Mouse (Mus musculus) hindbrain, embryonic 13.5 days (tissue): ENCODE data around the gene Irf2. TPM values are rescaled to one million over a fixed set of nuclear protein-coding genes. Genes with fewer than 3 reads are reported as not detected.

Experiments
- ATAC-seq: fragments of 200-750 bp; cut with Nextera tagmentation; 2 replicates; pipeline ENCODE4 v1.8.0; 2017; ENCODE audit warnings: moderate TSS enrichment; ENCODE audit not compliant: low FRiP score
- H3K27ac ChIP-seq: fragments of 300-500 bp; sonication (generic); 2 replicates; pipeline ENCODE4 v1.5.1; 2015; ENCODE audit warnings: inconsistent platforms, mild to moderate bottlenecking, moderate library complexity
- H3K27me3 ChIP-seq: fragments of 300-500 bp; sonication (generic); 2 replicates; pipeline ENCODE4 v1.6.1; 2015; ENCODE audit warnings: mild to moderate bottlenecking, inconsistent platforms
- H3K36me3 ChIP-seq: fragments of 300-500 bp; sonication (generic); 2 replicates; pipeline ENCODE4 v1.6.1; 2015; ENCODE audit warnings: mild to moderate bottlenecking, inconsistent platforms
- H3K4me1 ChIP-seq: fragments of 300-500 bp; sonication (generic); replicated peaks from 2 replicates; pipeline ENCODE4 v1.6.1; 2015; ENCODE audit warnings: inconsistent platforms
- H3K4me2 ChIP-seq: fragments of 300-500 bp; sonication (generic); 2 replicates; pipeline ENCODE4 v1.6.1; 2015; ENCODE audit warnings: inconsistent platforms, mild to moderate bottlenecking, moderate library complexity
- H3K4me3 ChIP-seq: fragments of 300-500 bp; sonication (generic); 2 replicates; pipeline ENCODE4 v1.5.1; 2015; ENCODE audit warnings: mild to moderate bottlenecking, inconsistent platforms
- H3K9ac ChIP-seq: fragments of 300-500 bp; sonication (generic); 2 replicates; pipeline ENCODE4 v1.6.1; 2015; ENCODE audit warnings: mild to moderate bottlenecking, inconsistent platforms
- H3K9me3 ChIP-seq: fragments of 300-500 bp; sonication (generic); 2 replicates; pipeline ENCODE4 v1.6.1; 2016; ENCODE audit warnings: inconsistent platforms
- WGBS: fragments of 180-500 bp; shearing (Covaris S2); methylation state at CpG from one replicate; pipeline ENCODE4 v1.1.7; 2015; 5-methylcytosine and 5-hydroxymethylcytosine counted together
- polyA plus RNA-seq: library from polyadenylated mRNA; unstranded; fragments of >200 nt; fragmentation: Nextera tagmentation; extraction: Ambion mirVana; gene quantifications from 2 replicates; pipeline ENCODE4 v1.2.1, GENCODE M21; 2015

Gene Irf2
- polyA plus RNA-seq, 1 experiment from 2014 or later = 9.3 TPM

- Histone ChIP-seq H3K4me2 (no peak overlapping the region), H3K4me1 (no peaks in the 10 kb centered on the region), H3K27ac (no peak overlapping the region), H3K36me3 (no peaks in the 10 kb centered on the region), H3K9me3 (no peaks in the 10 kb centered on the region), H3K4me3 (no peak overlapping the region), H3K27me3 (no peaks in the 10 kb centered on the region), H3K9ac (no peak overlapping the region)
- no peak for ATAC-seq
- 92% methylated on average over 5 of the region's 5 CpGs for WGBS
These were observed 49.8 kb downstream of the Irf2 start for GRCm38 (mm10) chr8:46789091-46789881.

DNA sequence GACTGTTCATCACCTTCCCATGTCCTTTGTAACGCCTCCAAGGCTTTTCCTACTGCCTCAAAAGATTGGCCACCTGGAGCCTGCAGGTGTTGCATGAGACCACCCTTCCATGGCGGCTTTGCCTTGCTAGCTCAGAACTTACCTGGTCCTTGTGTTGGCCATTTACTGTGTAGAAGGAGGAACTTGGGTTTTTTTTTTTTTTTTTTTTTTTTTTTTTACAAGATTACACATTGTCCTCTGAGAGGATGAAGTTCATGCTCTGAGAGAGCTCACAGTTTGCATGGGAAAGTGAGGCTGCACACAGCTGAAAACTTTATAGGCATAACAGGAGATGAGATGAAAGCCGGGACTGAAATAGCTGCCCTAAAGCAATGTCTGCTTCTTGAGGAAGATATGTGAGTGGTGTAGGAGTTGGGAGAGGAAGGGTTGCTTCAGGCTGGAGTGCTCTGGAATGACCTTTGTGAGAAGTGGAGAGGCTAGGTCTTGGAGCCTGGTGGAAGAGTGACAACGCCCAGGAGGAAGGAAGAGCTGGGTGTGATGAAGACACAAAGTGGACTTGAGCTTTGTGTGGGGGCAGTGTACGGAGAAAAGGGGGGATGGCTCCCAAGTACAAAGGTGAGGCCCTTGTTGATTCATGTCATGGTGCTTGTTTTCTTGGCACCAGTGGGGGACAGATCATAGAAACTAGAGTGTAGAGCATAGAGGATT lies 52.3 kb downstream of the Irf2 start:
- no peak for ATAC-seq
- Histone ChIP-seq H3K4me3 (no peak overlapping the region), H3K27me3 (no peaks in the 10 kb centered on the region), H3K27ac (no peak overlapping the region), H3K4me2 (no peak overlapping the region), H3K9ac (no peak overlapping the region), H3K9me3 (no peaks in the 10 kb centered on the region), H3K36me3 (no peaks in the 10 kb centered on the region), H3K4me1 (no peaks in the 10 kb centered on the region)
- 91% methylated on average over 5 of the region's 5 CpGs for WGBS

GRCm38 (mm10) chr8:46792653-46793052 lies 53.1 kb downstream of the Irf2 start:
- no peak overlapping the region for H3K27ac ChIP-seq
- H3K4me3 ChIP-seq = no peak overlapping the region
- no peak for ATAC-seq
- no peaks in the 10 kb centered on the region for H3K27me3 ChIP-seq
- H3K4me1 ChIP-seq = no peaks in the 10 kb centered on the region
- no peak overlapping the region for H3K9ac ChIP-seq
- H3K36me3 ChIP-seq = 0 out of 2 replicates have a peak, but pooled peaks cover 5% of the 10 kb centered on the region
- WGBS = 82% methylated on average over 2 of the region's 2 CpGs
- H3K9me3 ChIP-seq = no peaks in the 10 kb centered on the region
- no peak overlapping the region for H3K4me2 ChIP-seq

GRCm38 (mm10) chr8:46793248-46793647 lies 53.7 kb downstream of the Irf2 start:
- Histone ChIP-seq H3K27ac (no peak overlapping the region), H3K36me3 (0 out of 2 replicates have a peak, but pooled peaks cover 6% of the 10 kb centered on the region), H3K9ac (no peak overlapping the region), H3K27me3 (no peaks in the 10 kb centered on the region), H3K4me2 (no peak overlapping the region), H3K4me1 (no peaks in the 10 kb centered on the region), H3K4me3 (no peak overlapping the region), H3K9me3 (no peaks in the 10 kb centered on the region)
- 95% methylated on average over 14 of the region's 14 CpGs for WGBS
- no peak for ATAC-seq

DNA sequence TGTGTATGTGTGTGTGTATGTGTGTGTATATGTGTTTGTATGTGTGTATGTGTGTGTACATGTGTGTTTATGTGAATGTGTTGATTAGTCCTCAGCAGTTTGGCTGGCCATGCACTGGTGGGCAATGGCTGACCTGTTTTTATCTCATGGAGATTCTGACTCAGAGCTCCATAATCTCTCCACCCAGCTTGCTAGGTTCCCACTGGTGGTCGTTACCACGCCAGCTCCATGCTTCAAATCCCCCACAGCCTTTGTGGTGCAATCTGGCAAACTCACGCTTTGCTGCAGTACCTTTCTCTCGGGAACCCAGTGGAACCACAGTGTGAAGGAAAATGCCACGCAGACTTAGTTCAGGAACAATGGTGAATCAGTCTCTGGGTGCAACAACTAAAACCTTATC lies 54.8 kb downstream of the Irf2 start:
- Histone ChIP-seq H3K27ac (no peak overlapping the region), H3K4me1 (no peaks in the 10 kb centered on the region), H3K27me3 (no peaks in the 10 kb centered on the region), H3K36me3 (0 out of 2 replicates have a peak, but pooled peaks cover 9% of the 10 kb centered on the region), H3K9ac (no peak overlapping the region), H3K4me2 (no peak overlapping the region), H3K4me3 (no peak overlapping the region), H3K9me3 (no peaks in the 10 kb centered on the region)
- WGBS = 91% methylated on average over 5 of the region's 5 CpGs
- ATAC-seq = no peak

DNA sequence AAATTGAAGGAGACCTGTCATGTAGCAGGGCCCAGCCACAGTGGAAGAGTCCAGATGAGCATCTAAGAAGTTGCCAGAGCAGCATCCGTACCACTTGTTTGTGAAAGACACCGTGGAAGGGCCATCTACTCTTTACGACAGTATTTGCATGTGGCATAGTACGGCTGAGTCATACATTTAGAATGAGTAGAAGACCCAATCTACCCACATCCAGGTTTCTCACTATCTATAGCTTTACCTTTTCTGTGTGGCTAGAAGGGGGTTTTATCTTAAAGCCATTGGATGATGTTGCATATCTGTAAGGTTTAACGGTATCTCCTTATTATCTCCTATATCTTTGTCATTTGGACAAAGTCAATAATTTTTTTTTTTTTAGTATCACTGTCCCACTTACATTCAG lies 59.7 kb downstream of the Irf2 start:
- H3K4me1 ChIP-seq = no peaks in the 10 kb centered on the region
- no peak overlapping the region for H3K9ac ChIP-seq
- 97% methylated on average over 5 of the region's 5 CpGs for WGBS
- ATAC-seq = no peak
- no peaks in the 10 kb centered on the region for H3K27me3 ChIP-seq
- no peak overlapping the region for H3K4me3 ChIP-seq
- H3K9me3 ChIP-seq = no peaks in the 10 kb centered on the region
- no peak overlapping the region for H3K4me2 ChIP-seq
- no peak overlapping the region for H3K27ac ChIP-seq
- 0 out of 2 replicates have a peak, but pooled peaks cover 9% of the 10 kb centered on the region for H3K36me3 ChIP-seq

- Histone ChIP-seq H3K36me3 (0 out of 2 replicates have a peak, but pooled peaks cover 9% of the 10 kb centered on the region), H3K4me3 (no peak overlapping the region), H3K4me2 (no peak overlapping the region), H3K9ac (no peak overlapping the region), H3K9me3 (no peaks in the 10 kb centered on the region), H3K27me3 (no peaks in the 10 kb centered on the region), H3K27ac (no peak overlapping the region), H3K4me1 (no peaks in the 10 kb centered on the region)
- WGBS = 78% methylated on average over 2 of the region's 2 CpGs
- ATAC-seq = no peak
These were observed 60.2 kb downstream of the Irf2 start for GRCm38 (mm10) chr8:46799706-46800105.

DNA sequence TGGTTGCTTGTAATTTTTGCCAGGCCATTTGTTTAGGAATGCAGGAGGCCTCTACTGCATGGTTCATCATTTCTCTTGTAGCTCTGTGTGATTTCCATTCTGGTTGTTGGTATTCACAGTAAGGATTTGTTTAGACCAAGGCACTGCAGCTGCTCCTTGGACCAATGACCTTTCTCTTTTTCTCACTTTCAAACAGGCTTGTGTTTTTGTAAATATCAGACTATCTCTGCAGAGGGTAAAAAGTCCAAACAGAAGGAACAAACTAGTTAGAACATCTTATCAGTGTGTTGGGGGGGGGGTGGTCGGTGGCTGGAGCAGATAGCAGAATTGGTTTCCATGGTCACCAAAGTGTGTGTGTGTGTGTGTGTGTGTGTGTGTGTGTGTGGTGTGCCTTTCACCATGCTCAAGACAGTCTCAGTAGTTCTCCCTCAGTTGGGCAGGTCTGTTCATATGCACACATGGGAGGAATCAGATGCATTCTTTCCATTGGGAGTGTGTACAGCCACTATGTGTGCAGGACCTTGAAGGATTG lies 61.7 kb downstream of the Irf2 start:
- 55% methylated on average over 1 of the region's 1 CpGs for WGBS
- no peak overlapping the region for H3K27ac ChIP-seq
- no peak overlapping the region for H3K9ac ChIP-seq
- no peak overlapping the region for H3K4me2 ChIP-seq
- peaks cover 13% of the 10 kb centered on the region for H3K36me3 ChIP-seq
- no peaks in the 10 kb centered on the region for H3K27me3 ChIP-seq
- no peak for ATAC-seq
- H3K9me3 ChIP-seq = no peaks in the 10 kb centered on the region
- H3K4me3 ChIP-seq = no peak overlapping the region
- no peaks in the 10 kb centered on the region for H3K4me1 ChIP-seq

DNA sequence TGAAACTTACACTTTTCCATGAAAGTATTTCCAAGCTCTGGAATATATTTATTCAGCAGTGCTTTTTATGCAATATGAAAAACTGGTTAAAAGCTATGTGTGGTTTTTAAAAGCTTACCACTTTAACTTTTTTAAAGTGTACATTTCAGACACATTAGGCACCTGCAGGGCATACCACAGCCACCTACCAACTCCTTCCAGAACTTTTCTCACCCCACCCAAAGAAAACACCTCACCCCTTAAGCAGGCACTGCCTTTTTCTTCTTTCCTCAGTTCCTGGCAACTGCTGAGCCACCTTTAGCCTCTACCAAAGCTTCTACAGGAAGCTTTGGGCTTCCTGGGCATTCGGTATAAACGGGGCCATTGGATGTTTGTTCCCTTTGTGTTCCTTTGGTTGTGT lies 62.5 kb downstream of the Irf2 start:
- Histone ChIP-seq H3K36me3 (peaks cover 21% of the 10 kb centered on the region), H3K27ac (no peak overlapping the region), H3K4me2 (no peak overlapping the region), H3K4me1 (no peaks in the 10 kb centered on the region), H3K4me3 (no peak overlapping the region), H3K9me3 (no peaks in the 10 kb centered on the region), H3K27me3 (no peaks in the 10 kb centered on the region), H3K9ac (no peak overlapping the region)
- ATAC-seq = no peak
- WGBS = 81% methylated on average over 2 of the region's 2 CpGs

GRCm38 (mm10) chr8:46804721-46805120 lies 65.2 kb downstream of the Irf2 start:
- no peaks in the 10 kb centered on the region for H3K27me3 ChIP-seq
- ATAC-seq = no peak
- H3K9ac ChIP-seq = no peak overlapping the region
- no peak overlapping the region for H3K27ac ChIP-seq
- H3K4me1 ChIP-seq = no peaks in the 10 kb centered on the region
- WGBS = 88% methylated on average over 5 of the region's 5 CpGs
- no peaks in the 10 kb centered on the region for H3K9me3 ChIP-seq
- no peak overlapping the region for H3K4me2 ChIP-seq
- no peak overlapping the region for H3K4me3 ChIP-seq
- H3K36me3 ChIP-seq = peaks cover 30% of the 10 kb centered on the region

DNA sequence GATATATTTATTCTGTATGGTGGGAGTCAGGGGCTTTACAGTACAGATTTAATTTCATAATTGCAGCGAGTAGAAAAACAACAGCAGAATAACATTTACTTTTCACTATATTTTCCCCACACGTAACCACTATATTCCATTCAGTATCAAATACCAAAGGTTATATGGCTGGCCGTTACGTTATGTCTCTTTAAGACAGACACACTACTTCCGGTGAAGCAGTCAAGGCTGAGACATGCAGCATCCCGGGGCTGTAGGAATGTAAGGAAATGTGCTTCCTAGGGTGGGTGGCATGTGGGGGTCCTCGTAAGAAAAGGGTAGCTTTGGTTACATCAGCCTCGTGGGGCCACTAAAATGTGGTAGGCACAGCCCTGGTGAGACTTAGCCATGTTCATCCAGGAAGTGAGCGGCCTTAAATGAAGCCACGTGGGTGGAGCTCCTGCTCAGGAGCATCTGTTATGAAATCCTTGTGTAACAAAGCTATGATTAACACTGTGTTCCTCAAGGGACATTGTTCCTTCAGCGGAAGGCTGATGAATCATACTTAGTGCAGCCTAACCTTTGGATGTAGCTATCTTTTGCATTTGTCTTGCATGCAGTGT lies 71.6 kb downstream of the Irf2 start:
- Histone ChIP-seq H3K27ac (no peak overlapping the region), H3K36me3 (peaks cover 26% of the 10 kb centered on the region)
- WGBS = 89% methylated on average over 11 of the region's 11 CpGs

GRCm38 (mm10) chr8:46811944-46812343 lies 72.4 kb downstream of the Irf2 start:
- no peak for ATAC-seq
- no peaks in the 10 kb centered on the region for H3K27me3 ChIP-seq
- no peak overlapping the region for H3K4me2 ChIP-seq
- H3K4me3 ChIP-seq = no peak overlapping the region
- WGBS = 92% methylated on average over 2 of the region's 2 CpGs
- no peaks in the 10 kb centered on the region for H3K9me3 ChIP-seq
- peaks cover 18% of the 10 kb centered on the region for H3K36me3 ChIP-seq
- H3K27ac ChIP-seq = no peak overlapping the region
- H3K9ac ChIP-seq = no peak overlapping the region
- H3K4me1 ChIP-seq = peaks cover 7% of the 10 kb centered on the region

More for the DNA sequence above, 71.6 kb downstream of the Irf2 start:
- Histone ChIP-seq H3K4me3 (no peak overlapping the region), H3K9me3 (no peaks in the 10 kb centered on the region), H3K27me3 (no peaks in the 10 kb centered on the region), H3K4me1 (peaks cover 7% of the 10 kb centered on the region), H3K4me2 (no peak overlapping the region), H3K9ac (no peak overlapping the region)
- no peak for ATAC-seq
